Mouse (Mus musculus) heart, adult 18-20 months (tissue): ENCODE measurements around the gene C1qtnf5. TPM values are rescaled to one million over a fixed set of nuclear protein-coding genes. Genes with fewer than 3 reads are reported as not detected.

ENCODE experiments used
- DNase-seq, 2 experiments: peaks; one replicate each; pipeline ENCODE4 v3.0.0; 2021 to 2022; ENCODE audit warnings: mixed read lengths in 1 of 2
- long read RNA-seq, 2 experiments: library from polyadenylated mRNA; stranded (forward); transcript quantifications; one replicate each; pipeline ENCODE4 v2.0.0; 2021
- total RNA-seq, 2 experiments: library from RNA; stranded (reverse); gene quantifications; 2 replicates each; pipeline ENCODE4 v1.2.3; 2021

The C1qtnf5 gene
- total RNA-seq, result 1 to 10 TPM; 5.6 to 5.9 TPM
- long read RNA-seq, experiment 1, partial matches to known transcripts, result 0 of 6 reads
- long read RNA-seq, experiment 1, other reads (novel, unspliced or antisense), result 2 of 6 reads
- long read RNA-seq, experiment 2, partial matches to known transcripts, result 0 of 5 reads
- long read RNA-seq, experiment 2, other reads (novel, unspliced or antisense), result 1 of 5 reads

DNA sequence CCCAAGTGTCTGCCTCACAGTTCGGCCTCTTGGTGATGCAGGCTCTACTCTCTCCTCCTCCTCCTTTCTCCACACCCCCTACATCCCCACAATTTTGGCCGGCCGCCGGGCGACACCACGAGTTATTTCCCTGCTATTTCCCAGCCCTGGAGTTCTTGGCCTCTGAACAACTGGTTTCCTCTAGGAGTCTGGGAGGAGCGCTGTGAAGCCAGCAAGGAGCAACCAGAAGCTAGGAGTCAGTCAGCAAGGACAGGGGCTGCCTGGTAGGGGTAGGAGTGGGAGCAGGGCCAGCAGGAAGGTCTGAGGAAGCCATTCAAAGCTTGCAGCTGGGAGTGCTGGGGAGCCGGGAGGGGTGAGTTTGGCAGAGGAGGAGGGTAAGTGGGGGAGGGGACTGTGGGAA is at the start of gene C1qtnf5:
C1qtnf5 (plus strand) TSS at position 136 of the 400 bp plus-strand sequence.
- DNase-seq, result peak; percentile 94 to 95

DNA sequence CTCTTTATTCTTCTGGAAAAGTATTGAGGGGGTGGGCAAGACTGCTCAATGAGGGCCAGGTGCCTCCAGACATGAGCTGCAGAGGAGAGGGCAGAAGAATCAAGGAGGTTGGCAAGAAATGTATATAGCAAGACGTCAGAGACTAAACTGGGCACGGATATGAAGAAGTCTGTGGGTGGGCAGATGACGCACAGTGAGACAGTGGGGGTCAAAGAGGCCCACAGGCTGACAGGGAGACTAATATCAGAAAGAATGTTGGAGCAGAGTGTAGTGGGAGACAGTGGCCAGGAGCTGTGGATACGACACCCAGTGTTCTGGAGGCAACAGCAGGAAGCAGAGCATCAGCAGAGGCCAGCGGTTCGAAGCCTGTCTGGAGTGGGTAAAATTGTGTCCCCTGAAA is 48.4 kb upstream of the C1qtnf5 start:
- DNase-seq, result no peak

DNA sequence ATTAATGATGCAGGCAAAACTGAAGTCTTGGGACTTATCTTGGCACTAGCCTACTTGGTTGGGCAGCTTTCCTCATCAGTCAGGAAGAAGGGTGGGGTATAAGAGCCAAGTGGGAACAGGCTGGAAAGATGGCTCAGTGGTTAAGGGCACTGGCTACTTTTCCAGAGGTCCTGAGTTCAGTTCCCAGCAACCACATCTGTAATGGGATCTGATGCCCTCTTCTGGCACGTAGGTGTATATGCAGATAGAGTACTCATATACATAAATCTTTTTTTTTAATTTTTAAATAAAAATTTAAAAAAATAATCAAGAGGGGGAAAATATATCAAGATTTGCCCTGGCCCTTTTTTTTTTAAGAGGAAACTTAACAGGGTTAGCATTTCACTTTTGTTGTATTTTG is 41.9 kb upstream of the C1qtnf5 start:
- no peak for DNase-seq

DNA sequence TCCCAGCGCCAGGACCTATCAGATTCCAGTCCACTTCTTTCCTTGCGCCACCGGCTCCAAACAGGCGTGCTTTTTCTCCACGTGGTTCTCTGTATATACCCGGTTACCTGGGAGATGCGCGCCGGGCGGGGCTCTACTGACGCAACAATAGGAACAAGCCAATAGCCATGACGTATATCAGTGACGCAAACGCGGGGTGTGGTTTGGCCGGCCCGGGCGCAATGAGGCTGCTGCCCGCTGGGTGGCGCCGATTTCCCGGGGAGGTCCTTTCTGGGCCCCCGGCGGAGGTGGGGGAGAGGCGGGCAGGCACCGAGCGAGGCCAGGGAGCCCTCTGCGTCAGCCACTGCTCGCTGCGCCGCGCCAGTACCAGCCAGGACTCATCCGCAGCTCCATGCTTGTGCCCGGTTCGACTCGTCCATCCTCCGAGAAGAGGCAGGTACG is 40.2 kb upstream of the C1qtnf5 start, which contains the start of gene Usp2:
Usp2 (plus strand) TSS at position 237 of the 441 bp plus-strand sequence.
- DNase-seq, result peak; percentile 98 to 100

DNA sequence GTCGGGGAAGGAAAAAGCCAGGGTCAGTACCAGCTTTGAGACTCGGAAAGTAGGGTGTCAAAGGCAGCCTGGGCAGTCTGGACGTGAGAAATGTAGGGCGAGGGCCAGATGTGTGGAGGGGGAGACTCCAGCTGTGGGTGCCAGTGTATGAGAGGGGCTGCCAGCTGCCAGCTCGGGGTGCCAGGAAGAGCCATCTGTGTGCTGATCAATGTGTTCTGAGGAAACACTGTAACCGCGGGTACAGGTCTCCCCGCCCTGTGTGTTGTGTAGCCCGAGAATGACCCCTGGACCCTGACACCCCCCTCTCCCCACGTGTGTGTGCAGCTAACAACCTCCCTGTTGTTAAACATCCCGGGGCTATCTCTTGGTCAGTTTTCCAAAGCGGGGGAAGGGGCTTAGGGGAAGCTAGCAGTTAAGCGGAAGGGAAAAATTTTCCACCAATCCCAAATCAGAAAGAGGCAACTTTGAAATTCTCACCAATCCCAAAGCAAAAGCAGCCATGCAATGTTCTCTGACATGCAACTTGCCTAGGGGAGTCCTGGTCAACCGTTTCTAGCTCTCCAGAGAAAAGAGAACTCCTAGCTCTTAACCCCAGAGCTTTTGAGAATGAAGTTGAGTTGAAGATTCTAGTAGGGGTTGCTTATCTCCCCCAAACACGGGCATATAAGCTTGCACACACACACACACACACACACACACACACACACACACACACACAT is 39.6 kb upstream of the C1qtnf5 start:
- DNase-seq, result no peak

DNA sequence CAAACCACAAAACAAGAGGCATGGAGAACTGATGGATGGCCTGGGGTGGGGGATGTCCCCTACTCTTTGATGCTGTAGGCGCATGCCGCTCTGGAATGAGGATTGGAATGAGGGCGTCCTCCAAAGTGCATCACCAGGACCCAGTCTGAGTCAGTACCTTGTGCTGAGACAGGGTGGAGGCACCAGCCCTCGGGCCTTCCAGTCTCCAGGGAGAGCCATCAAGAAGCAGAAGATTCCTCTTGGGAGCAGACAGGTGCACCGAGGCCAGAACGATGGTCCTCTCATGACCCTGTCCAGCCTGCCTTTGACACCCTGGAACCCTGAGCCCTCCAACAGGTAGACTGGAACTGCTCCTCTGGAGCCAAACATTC is 39.1 kb upstream of the C1qtnf5 start:
- DNase-seq, result peak in 1 of 2 experiments; percentile 26

DNA sequence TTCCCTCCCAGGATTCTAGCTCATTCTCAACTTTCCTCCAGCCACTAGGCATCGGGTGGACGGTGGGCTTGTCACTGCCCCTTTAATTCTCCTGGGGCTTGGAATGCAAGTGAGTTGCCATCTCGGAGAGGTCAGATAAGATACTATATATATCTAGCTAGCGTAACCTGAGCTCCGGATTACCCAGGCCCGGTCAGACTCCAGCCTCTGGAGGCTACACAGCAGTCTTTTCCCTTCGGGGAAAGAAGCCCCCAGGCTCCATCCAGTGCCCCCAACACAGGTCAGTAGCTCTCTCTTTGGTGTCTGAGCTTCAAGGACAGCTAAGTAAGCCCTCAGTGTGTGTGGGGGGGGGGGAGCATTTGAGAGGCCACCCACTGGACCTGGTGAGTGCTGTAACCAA is 37.8 kb upstream of the C1qtnf5 start:
- DNase-seq, result peak in 1 of 2 experiments; percentile 54

DNA sequence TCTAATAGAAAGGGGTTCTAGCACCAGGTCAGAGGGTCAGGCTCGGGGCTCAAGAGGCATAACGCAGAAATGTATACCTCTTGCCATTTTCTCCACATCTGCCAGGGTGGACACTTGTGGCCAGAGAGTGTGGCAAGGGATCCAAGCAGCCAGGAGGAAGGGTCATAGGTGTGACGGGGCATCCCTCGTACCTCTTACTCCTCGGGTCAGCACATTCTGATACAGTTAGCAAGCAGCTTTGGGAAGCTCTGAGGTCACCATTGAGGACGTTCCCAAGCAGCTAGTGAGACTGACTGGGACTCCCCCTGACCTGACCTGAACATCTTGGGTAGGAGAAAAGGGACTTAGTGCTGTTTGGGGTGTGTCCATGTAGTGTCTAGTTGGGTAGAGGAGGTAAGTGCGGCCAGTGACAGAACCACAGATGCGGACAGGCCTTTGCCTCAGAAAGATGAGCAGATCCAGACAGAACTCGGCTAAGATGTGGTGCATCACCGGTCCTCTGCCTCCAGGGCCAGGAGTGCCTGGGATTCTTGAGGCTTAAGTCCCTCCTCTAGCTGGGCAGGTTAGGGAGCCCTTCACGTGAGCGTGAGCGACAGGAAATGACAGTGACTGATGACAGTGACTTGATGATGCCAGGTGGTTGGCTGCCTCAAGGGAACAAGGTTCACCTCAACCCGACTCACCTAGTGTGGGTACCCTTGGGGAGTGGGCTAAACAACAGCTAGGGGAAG is 36.8 kb upstream of the C1qtnf5 start:
- DNase-seq, result peak in 1 of 2 experiments; percentile 22

DNA sequence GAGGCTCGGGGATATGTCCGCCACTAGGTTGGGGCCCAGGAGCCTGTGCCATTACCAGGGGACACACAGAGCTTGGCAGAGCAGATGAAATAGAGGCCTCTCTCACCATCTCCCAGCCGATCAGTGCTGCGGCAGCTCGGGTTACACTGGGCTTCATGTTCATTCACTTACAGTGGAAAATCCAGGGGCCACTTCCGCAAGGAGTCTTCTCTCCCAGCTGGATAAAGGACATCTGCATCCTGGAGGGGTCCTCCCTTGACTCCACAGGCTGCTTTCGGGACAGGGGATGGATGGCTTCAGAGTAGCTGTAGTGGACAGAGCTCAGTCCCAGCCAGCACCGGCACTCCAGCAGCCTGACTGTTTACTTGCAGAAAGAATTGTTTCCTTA is 36.2 kb upstream of the C1qtnf5 start:
- peak in 1 of 2 experiments; percentile 38 for DNase-seq

DNA sequence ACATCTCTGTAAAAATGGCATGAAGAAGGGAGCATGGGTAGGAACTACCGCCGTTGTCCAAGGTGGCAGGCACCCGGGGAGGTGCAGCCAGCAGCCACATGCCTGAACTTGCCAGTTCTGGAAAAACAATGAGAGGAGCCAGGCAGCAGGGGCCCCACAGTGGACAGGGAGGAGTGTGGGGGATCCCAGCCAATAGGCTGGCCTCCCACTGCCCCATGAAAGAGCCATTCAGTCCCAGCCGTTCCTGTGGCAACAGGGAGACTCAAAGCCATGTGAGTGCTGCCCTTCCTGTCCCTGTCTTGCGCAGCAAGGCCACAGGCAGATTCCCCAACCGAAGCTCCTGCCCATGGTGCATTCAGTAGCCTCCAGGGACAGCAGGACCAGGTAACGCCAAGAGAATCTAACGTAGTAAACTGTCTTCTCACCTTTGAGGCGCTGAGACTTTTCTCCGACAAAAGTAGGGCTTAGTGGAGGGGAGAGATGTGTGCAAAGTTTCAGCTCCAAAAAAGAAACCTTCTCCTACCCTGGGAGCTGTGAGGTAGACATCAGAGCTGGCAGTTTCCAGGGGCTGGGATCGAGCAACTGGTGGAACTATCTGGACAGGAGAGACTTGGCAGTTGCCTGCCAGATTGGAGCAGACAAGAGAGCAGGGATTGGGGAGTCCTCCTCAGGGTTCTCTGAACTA is 35.0 kb upstream of the C1qtnf5 start:
- peak; percentile 62 to 70 for DNase-seq

DNA sequence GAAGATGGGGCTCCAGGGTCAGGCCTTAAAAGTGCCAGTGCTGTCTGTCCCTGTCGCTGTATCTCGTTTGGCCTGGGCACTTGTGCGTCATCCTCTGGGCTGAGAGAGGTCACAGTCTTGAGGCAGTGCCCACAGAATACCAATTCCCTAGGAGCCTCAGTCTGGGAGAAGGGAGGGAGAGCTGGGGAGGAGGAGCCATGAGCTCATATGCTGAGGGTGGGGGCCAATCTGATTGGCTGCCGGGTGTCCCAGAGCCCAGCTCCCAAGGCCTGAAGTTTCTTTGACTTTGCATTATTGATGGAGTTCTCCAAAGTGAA is 34.5 kb upstream of the C1qtnf5 start:
- DNase-seq, result peak in 1 of 2 experiments; percentile 82

DNA sequence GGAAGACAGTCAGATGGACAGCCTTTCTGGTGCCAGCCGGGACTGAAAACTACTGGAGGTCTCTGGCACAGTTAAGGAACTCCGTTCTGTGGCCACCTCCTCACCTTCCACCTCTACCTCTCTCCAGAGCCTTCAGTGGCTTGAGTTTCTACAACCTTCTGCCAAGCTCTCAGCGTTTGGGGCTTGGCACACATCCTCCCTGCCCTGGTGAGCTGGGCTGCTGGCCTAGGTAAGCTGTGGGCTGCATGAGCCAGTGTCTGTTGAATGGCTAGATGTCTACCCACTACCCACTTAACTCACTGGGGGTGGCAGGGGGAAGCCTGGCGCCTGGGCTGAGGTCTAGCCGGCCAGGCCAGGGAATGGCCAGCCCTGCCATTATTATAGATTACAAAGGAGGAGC is 33.9 kb upstream of the C1qtnf5 start:
- peak in 1 of 2 experiments; percentile 53 for DNase-seq

DNA sequence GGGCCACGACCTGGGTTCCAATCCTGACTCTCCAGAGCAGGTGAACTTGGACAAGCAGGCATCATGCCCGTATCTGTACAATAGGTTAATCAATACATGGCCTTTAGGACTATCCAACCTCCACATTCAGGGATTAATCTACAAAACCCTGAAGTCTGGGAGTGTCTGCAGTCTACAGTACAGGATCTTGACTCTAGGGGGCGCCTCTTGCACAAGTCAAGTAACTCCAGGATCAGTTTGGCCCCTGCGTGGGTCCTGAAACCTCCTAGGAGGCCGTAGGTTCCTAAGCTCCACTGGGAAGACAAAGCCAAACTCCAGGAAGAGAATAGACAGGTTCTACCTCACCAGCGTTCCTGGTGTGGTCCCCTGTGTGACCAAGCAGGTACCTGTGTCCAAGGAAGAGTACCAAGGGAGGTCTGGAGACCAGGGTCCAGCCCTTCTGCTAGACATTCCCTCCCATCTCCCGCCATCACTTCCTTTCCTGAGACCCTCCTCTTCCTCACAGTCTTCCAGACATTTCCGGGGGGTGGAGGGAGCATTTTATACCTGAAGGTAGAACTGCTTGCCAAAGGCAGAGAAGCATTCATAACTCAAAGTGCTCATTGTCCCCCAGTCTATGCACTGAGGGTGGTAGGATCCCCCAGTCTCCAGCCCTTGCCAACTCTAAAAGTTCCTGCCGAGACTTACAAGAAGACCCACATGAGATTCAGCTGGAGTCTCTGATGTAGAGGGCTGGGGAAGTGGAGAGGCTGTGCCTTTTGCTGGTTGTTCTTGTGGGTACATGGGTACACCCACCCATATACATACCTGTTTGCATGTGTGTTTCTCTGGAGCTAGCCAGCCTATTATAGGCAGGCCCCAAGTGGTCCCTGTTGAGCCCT is 32.4 kb upstream of the C1qtnf5 start:
- DNase-seq, result peak in 1 of 2 experiments; percentile 63

DNA sequence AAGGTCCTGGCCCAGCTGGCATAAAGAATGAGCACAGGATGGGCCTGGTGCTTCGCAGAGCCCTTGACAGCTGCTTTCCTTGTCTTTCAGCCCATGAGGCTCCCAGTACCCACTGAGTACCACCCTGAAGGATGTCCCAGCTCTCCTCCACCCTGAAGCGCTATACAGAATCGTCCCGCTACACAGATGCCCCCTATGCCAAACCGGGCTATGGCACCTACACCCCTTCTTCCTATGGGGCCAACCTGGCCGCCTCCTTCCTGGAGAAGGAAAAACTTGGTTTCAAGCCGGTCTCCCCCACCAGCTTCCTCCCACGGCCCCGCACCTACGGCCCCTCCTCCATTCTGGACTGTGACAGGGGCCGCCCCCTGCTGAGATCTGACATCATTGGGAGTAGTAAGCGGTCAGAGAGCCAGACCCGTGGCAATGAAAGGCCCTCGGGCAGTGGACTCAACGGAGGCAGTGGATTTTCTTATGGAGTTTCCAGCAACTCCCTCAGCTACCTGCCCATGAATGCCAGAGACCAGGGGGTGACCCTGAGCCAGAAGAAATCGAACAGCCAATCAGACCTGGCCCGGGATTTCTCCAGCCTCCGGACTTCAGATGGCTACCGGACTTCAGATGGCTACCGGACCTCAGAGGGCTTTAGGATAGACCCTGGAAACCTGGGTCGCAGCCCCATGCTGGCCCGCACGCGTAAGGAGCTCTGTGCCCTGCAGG is 31.6 kb upstream of the C1qtnf5 start:
- peak in 1 of 2 experiments; percentile 9 for DNase-seq

DNA sequence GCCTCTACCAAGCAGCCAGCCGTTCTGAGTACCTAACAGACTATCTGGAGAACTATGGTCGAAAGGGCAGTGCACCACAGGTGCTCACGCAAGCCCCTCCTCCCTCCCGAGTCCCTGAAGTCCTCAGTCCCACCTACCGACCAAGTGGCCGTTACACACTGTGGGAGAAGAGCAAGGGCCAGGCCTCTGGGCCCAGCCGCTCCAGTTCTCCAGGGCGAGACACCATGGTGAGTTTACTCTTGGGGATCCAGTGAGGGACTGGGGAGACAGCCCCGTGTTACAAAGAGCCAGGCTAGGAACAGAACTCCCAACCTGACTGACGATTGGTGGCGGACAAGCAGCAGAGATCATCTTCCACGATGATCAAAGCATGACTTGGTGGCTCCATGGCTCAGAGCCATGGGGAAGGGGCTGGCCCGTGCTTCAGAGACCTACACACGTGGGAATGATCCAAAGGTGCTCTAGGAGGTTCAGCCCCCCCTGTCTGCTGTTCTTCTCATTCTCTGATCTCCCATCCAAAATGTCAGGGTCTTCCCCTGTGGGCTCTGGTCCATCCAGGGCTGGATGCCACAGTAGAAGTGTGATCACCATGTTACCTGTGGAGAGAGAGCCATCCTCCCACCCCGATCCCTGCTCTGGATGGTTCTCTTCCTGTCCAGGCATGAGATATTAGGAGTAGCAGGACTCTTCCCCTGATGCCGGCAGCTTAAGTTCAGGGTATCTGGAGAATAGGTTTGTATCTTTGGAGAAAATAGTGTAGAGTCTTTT is 30.9 kb upstream of the C1qtnf5 start:
- peak in 1 of 2 experiments; percentile 15 for DNase-seq

DNA sequence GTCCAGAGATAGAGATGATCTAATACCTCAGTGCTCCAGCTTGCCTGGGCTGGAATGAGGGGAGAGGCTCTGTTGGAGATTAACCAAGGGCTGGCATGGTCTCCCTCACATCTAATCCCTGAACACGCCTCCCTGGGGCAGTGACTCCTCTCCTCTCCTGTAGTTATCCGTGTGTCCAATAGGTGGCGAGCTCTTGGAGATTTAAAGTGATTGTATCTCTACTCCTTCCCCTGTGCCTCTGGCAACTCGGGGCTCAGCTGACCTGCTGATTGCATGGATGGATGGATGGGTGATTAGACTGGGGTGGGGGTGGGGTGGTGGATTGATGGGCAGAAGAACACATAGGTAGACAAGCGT is 30.3 kb upstream of the C1qtnf5 start:
- peak; percentile 80 to 83 for DNase-seq

DNA sequence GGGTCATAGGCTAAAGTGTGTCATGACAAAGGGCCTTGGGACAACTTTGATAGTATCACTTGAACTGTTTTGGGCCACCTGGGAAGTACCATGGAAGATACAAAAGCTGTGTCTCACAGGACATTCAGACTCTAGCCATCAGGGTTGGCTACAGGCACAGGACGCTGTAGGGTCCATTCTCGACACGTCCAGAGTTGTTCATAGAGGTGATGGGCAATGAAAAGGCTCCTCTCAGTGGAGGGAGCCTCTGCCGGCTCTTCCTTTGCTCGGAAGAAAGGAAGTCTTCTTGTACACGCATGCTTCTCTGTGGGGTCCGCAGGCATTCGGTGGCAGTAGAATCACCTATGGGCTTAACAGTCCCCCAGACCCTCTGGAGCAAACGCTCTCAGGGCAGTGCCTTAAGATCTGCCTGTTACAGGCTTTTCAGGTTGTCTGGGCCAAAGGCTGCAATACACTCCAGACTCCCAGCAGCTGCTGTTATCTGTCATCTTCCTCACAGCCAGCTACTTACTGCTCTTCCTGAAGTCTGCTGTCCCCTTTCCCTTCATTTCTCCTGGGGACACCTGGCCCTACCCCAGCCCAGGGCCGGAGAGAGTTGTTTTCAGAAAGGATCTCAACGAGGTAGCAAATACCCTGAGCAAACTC is 29.7 kb upstream of the C1qtnf5 start:
- DNase-seq, result peak in 1 of 2 experiments; percentile 23

DNA sequence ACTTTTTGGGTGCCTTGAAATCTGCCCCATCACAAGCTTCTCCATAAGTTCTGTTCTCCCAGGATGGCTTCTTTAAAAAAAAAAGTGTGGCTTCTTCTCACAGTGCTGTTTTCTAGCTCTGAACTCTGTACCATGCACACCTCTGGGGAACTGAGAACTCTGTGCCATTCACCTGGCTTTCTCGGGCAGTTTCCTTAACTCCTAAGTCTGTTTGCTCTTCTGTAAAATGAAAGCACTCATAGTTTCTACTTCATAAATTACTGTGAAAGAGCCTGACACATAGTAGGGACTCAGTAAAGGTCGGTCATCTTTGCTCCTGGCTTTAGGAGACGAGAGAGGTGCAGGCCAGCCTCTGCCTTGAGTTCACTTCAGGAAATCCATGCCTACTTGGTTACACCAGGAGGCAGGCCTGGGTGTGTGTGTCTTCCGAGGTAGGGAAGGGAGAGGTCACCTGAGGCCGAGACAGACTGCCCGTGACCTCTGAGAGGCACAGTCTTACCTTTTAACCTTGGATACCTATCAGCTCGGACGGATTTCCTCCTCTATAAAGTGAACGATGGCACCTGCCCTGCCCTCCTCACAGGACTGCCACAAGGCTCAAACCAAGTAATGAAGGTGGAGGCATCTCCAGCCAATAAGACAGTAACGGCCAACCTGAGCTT is 28.8 kb upstream of the C1qtnf5 start:
- DNase-seq, result peak in 1 of 2 experiments; percentile 38
